Mouse (Mus musculus) retina, postnatal 7 days (tissue): ENCODE data around the gene Wwox.

Source experiments
- DNase-seq: peaks from one replicate; pipeline ENCODE4 v3.0.0-alpha.2; 2012; ENCODE audit warnings: low read depth, low spot score

Gene Wwox

GRCm38 (mm10) chr8:114855833-114856232, 416.4 kb downstream of the Wwox start:
- no peak for DNase-seq

- DNase-seq: no peak
These were observed 426.5 kb downstream of the Wwox start for GRCm38 (mm10) chr8:114865911-114866310.

GRCm38 (mm10) chr8:114869321-114869720, 429.9 kb downstream of the Wwox start:
- no peak for DNase-seq

GRCm38 (mm10) chr8:114870410-114870809, 431.0 kb downstream of the Wwox start:
- DNase-seq: no peak

- no peak for DNase-seq
These were observed 433.0 kb downstream of the Wwox start for GRCm38 (mm10) chr8:114872491-114872890.

- DNase-seq: no peak
These were observed 435.7 kb downstream of the Wwox start for GRCm38 (mm10) chr8:114875161-114875560.

GRCm38 (mm10) chr8:114876161-114876611, 436.7 kb downstream of the Wwox start:
- DNase-seq: no peak

- no peak for DNase-seq
These were observed 437.3 kb downstream of the Wwox start for GRCm38 (mm10) chr8:114876696-114877206.

- DNase-seq: no peak
These were observed 437.8 kb downstream of the Wwox start for GRCm38 (mm10) chr8:114877234-114877633.

GRCm38 (mm10) chr8:114878449-114879276, 439.2 kb downstream of the Wwox start:
- DNase-seq: no peak

GRCm38 (mm10) chr8:114879277-114879568, 439.8 kb downstream of the Wwox start:
- DNase-seq: no peak

GRCm38 (mm10) chr8:114879678-114880077, 440.2 kb downstream of the Wwox start:
- no peak for DNase-seq

- no peak for DNase-seq
These were observed 441.1 kb downstream of the Wwox start for GRCm38 (mm10) chr8:114880475-114881135.

- DNase-seq: peak; percentile 19
These were observed 442.5 kb downstream of the Wwox start for GRCm38 (mm10) chr8:114881891-114882401.

GRCm38 (mm10) chr8:114882504-114882903, 443.0 kb downstream of the Wwox start:
- DNase-seq: no peak

- DNase-seq: no peak
These were observed 443.6 kb downstream of the Wwox start for GRCm38 (mm10) chr8:114882936-114883606.

GRCm38 (mm10) chr8:114883967-114884366, 444.5 kb downstream of the Wwox start:
- no peak for DNase-seq

GRCm38 (mm10) chr8:114885026-114885592, 445.7 kb downstream of the Wwox start:
- DNase-seq: no peak

GRCm38 (mm10) chr8:114888388-114888787, 448.9 kb downstream of the Wwox start:
- no peak for DNase-seq

GRCm38 (mm10) chr8:114889578-114890374, 450.3 kb downstream of the Wwox start:
- DNase-seq: no peak

- DNase-seq: no peak
These were observed 451.0 kb downstream of the Wwox start for GRCm38 (mm10) chr8:114890478-114890877.
